Mouse (Mus musculus): Measurements from ENCODE around the gene Fam20c. TPM values are rescaled to one million over a fixed set of nuclear protein-coding genes. Genes with fewer than 3 reads are reported as not detected.
A peak's percentile ranks its signal among the peaks of the same experiment; 100 is the strongest.

The Fam20c gene
- polyA plus RNA-seq, 1 experiment, result 3.4 TPM

- Histone ChIP-seq H3K27me3 (ENCODE audit: control insufficient read depth, insufficient read depth, low read length) (peaks cover 30% of the 10 kb centered on the region), H3K4me3 (ENCODE audit: low read depth, low read length) (peak overlapping the region; percentile 66), H3K27ac (ENCODE audit: insufficient read depth, low read depth, low read length) (no peak overlapping the region), H3K4me1 (ENCODE audit: control insufficient read depth, insufficient read depth, insufficient read length, low read length) (peaks cover 10% of the 10 kb centered on the region; the same call in 1 of the 2 replicates), H3K36me3 (ENCODE audit: control insufficient read depth, insufficient read depth, low read length) (no peaks in the 10 kb centered on the region)
- WGBS, result 17% methylated on average over 15 of the region's 15 CpGs
- no peak for TF ChIP-seq POLR2A (IDR thresholded peaks at IDR 0.05; ENCODE audit: low read depth, low read length)
- TF ChIP-seq CTCF (IDR thresholded peaks at IDR 0.05; ENCODE audit: extremely low read depth, insufficient read length, insufficient replicate concordance, low read depth, low read length), result no peak
Measured at GRCm38 (mm10) chr5:138756311-138757085, 2.2 kb downstream of the Fam20c start.

GRCm38 (mm10) chr5:138757135-138757534 is 2.8 kb downstream of the Fam20c start:
- Histone ChIP-seq H3K4me3 (ENCODE audit: low read depth, low read length) (no peak overlapping the region), H3K36me3 (ENCODE audit: control insufficient read depth, insufficient read depth, low read length) (no peaks in the 10 kb centered on the region), H3K27me3 (ENCODE audit: control insufficient read depth, insufficient read depth, low read length) (peaks cover 30% of the 10 kb centered on the region), H3K27ac (ENCODE audit: insufficient read depth, low read depth, low read length) (no peak overlapping the region), H3K4me1 (ENCODE audit: control insufficient read depth, insufficient read depth, insufficient read length, low read length) (peaks cover 10% of the 10 kb centered on the region; the same call in 1 of the 2 replicates)
- TF ChIP-seq POLR2A (IDR thresholded peaks at IDR 0.05; ENCODE audit: low read depth, low read length) (no peak), CTCF (IDR thresholded peaks at IDR 0.05; ENCODE audit: extremely low read depth, insufficient read length, insufficient replicate concordance, low read depth, low read length) (no peak)
- 72% methylated on average over 6 of the region's 6 CpGs for WGBS

- Histone ChIP-seq H3K4me3 (ENCODE audit: low read depth, low read length) (no peak overlapping the region), H3K4me1 (ENCODE audit: control insufficient read depth, insufficient read depth, insufficient read length, low read length) (peaks cover 10% of the 10 kb centered on the region; the same call in 1 of the 2 replicates), H3K36me3 (ENCODE audit: control insufficient read depth, insufficient read depth, low read length) (no peaks in the 10 kb centered on the region), H3K27me3 (ENCODE audit: control insufficient read depth, insufficient read depth, low read length) (peaks cover 30% of the 10 kb centered on the region), H3K27ac (ENCODE audit: insufficient read depth, low read depth, low read length) (no peak overlapping the region)
- WGBS, result 92% methylated on average over 12 of the region's 12 CpGs
- TF ChIP-seq CTCF (IDR thresholded peaks at IDR 0.05; ENCODE audit: extremely low read depth, insufficient read length, insufficient replicate concordance, low read depth, low read length), result no peak
- no peak for TF ChIP-seq POLR2A (IDR thresholded peaks at IDR 0.05; ENCODE audit: low read depth, low read length)
Measured at GRCm38 (mm10) chr5:138757616-138758015, 3.3 kb downstream of the Fam20c start.

- no peak overlapping the region for H3K4me3 ChIP-seq (ENCODE audit: low read depth, low read length)
- TF ChIP-seq POLR2A (IDR thresholded peaks at IDR 0.05; ENCODE audit: low read depth, low read length) (no peak), CTCF (IDR thresholded peaks at IDR 0.05; ENCODE audit: extremely low read depth, insufficient read length, insufficient replicate concordance, low read depth, low read length) (no peak)
- no peaks in the 10 kb centered on the region for H3K36me3 ChIP-seq (ENCODE audit: control insufficient read depth, insufficient read depth, low read length)
- WGBS, result 81% methylated on average over 3 of the region's 3 CpGs
- peaks cover 10% of the 10 kb centered on the region; the same call in 1 of the 2 replicates for H3K4me1 ChIP-seq (ENCODE audit: control insufficient read depth, insufficient read depth, insufficient read length, low read length)
- peaks cover 28% of the 10 kb centered on the region for H3K27me3 ChIP-seq (ENCODE audit: control insufficient read depth, insufficient read depth, low read length)
- H3K27ac ChIP-seq (ENCODE audit: insufficient read depth, low read depth, low read length), result no peak overlapping the region
Measured at GRCm38 (mm10) chr5:138758533-138758932, 4.2 kb downstream of the Fam20c start.

GRCm38 (mm10) chr5:138761836-138762334 is 7.6 kb downstream of the Fam20c start:
- TF ChIP-seq CTCF (IDR thresholded peaks at IDR 0.05; ENCODE audit: extremely low read depth, insufficient read length, insufficient replicate concordance, low read depth, low read length) (no peak), POLR2A (IDR thresholded peaks at IDR 0.05; ENCODE audit: low read depth, low read length) (no peak)
- no peaks in the 10 kb centered on the region for H3K4me1 ChIP-seq (ENCODE audit: control insufficient read depth, insufficient read depth, insufficient read length, low read length)
- H3K4me3 ChIP-seq (ENCODE audit: low read depth, low read length), result no peak overlapping the region
- H3K27me3 ChIP-seq (ENCODE audit: control insufficient read depth, insufficient read depth, low read length), result no peaks in the 10 kb centered on the region; the same call in 1 of the 2 replicates
- no peak overlapping the region for H3K27ac ChIP-seq (ENCODE audit: insufficient read depth, low read depth, low read length)
- WGBS, result 74% methylated on average over 5 of the region's 5 CpGs
- no peaks in the 10 kb centered on the region for H3K36me3 ChIP-seq (ENCODE audit: control insufficient read depth, insufficient read depth, low read length)

- Histone ChIP-seq H3K27me3 (ENCODE audit: control insufficient read depth, insufficient read depth, low read length) (no peaks in the 10 kb centered on the region), H3K36me3 (ENCODE audit: control insufficient read depth, insufficient read depth, low read length) (no peaks in the 10 kb centered on the region), H3K4me1 (ENCODE audit: control insufficient read depth, insufficient read depth, insufficient read length, low read length) (no peaks in the 10 kb centered on the region), H3K27ac (ENCODE audit: insufficient read depth, low read depth, low read length) (no peak overlapping the region), H3K4me3 (ENCODE audit: low read depth, low read length) (no peak overlapping the region)
- 89% methylated on average over 4 of the region's 4 CpGs for WGBS
- no peak for TF ChIP-seq CTCF (IDR thresholded peaks at IDR 0.05; ENCODE audit: extremely low read depth, insufficient read length, insufficient replicate concordance, low read depth, low read length)
- no peak for TF ChIP-seq POLR2A (IDR thresholded peaks at IDR 0.05; ENCODE audit: low read depth, low read length)
Measured at GRCm38 (mm10) chr5:138762361-138762760, 8.0 kb downstream of the Fam20c start.

- H3K4me3 ChIP-seq (ENCODE audit: low read depth, low read length), result no peak overlapping the region
- H3K4me1 ChIP-seq (ENCODE audit: control insufficient read depth, insufficient read depth, insufficient read length, low read length), result no peaks in the 10 kb centered on the region
- 87% methylated on average over 8 of the region's 8 CpGs for WGBS
- H3K27me3 ChIP-seq (ENCODE audit: control insufficient read depth, insufficient read depth, low read length), result no peaks in the 10 kb centered on the region
- H3K36me3 ChIP-seq (ENCODE audit: control insufficient read depth, insufficient read depth, low read length), result no peaks in the 10 kb centered on the region
- no peak for TF ChIP-seq POLR2A (IDR thresholded peaks at IDR 0.05; ENCODE audit: low read depth, low read length)
- no peak for TF ChIP-seq CTCF (IDR thresholded peaks at IDR 0.05; ENCODE audit: extremely low read depth, insufficient read length, insufficient replicate concordance, low read depth, low read length)
- no peak overlapping the region for H3K27ac ChIP-seq (ENCODE audit: insufficient read depth, low read depth, low read length)
Measured at GRCm38 (mm10) chr5:138764601-138765000, 10.3 kb downstream of the Fam20c start.

Measured in small intestine, adult 2 months (tissue).